Mouse (Mus musculus): Measurements from ENCODE around the gene Rdh12. TPM values are rescaled to one million over a fixed set of nuclear protein-coding genes. Genes with fewer than 3 reads are reported as not detected.

The Rdh12 gene
- polyA plus RNA-seq, 1 experiment: 0.13 TPM

DNA sequence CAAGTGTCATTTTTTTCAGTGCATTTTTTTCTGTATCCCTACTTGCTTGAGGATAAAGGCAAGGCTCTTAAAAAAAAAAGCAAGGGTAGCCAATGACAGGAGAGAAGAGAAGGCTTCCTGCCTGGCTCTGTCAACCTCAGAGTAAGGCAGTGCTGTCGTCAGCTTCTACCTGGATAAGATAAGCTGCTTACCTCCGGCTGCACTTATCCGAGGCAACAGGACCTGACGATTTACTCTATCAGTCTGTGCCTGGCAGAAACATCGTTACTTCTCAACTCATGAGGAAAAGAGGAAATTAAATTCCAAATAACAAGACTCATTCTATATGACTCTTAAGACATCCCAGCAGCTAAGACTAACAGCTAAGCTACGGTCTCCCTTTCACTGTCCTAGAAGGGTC lies 34.2 kb downstream of the Rdh12 start:
- TF ChIP-seq FLI1 (IDR thresholded peaks at IDR 0.05; ENCODE audit: low read length): no peak
- no peak for TF ChIP-seq GATA1 (IDR thresholded peaks at IDR 0.05; ENCODE audit: borderline replicate concordance, low read length)
- Histone ChIP-seq H3K4me1 (no peaks in the 10 kb centered on the region), H3K27me3 (replicated peaks) (no peaks in the 10 kb centered on the region), H3K4me3 (replicated peaks) (no peak overlapping the region), H3K9me3 (no peaks in the 10 kb centered on the region), H3K36me3 (replicated peaks; ENCODE audit: low read length) (peaks cover 96% of the 10 kb centered on the region)

DNA sequence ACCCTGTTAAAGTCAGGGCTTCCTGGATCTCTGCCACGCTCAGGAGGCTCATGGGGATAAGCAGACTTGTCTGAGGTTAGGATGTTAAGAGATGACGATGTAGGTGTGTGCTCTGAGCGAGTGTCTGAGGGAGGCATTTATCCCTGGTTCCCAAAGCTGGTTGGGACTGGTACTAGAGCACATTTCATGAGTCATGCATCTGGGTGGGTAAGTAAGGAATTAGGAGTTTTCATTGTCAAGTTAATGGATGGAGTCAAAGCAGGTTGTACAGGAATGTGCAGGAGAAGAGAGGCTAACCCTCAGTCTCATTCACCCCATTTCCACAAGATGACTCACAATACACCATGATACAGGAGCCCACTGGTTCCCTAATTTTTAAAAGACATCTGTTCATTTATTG lies 39.4 kb downstream of the Rdh12 start:
- H3K27me3 ChIP-seq (replicated peaks): no peaks in the 10 kb centered on the region
- H3K9me3 ChIP-seq: peaks cover 6% of the 10 kb centered on the region
- H3K4me3 ChIP-seq (replicated peaks): no peak overlapping the region
- peaks cover 94% of the 10 kb centered on the region for H3K36me3 ChIP-seq (replicated peaks; ENCODE audit: low read length)
- no peak for TF ChIP-seq FLI1 (IDR thresholded peaks at IDR 0.05; ENCODE audit: low read length)
- TF ChIP-seq GATA1 (IDR thresholded peaks at IDR 0.05; ENCODE audit: borderline replicate concordance, low read length): no peak
- H3K4me1 ChIP-seq: peaks cover 5% of the 10 kb centered on the region

DNA sequence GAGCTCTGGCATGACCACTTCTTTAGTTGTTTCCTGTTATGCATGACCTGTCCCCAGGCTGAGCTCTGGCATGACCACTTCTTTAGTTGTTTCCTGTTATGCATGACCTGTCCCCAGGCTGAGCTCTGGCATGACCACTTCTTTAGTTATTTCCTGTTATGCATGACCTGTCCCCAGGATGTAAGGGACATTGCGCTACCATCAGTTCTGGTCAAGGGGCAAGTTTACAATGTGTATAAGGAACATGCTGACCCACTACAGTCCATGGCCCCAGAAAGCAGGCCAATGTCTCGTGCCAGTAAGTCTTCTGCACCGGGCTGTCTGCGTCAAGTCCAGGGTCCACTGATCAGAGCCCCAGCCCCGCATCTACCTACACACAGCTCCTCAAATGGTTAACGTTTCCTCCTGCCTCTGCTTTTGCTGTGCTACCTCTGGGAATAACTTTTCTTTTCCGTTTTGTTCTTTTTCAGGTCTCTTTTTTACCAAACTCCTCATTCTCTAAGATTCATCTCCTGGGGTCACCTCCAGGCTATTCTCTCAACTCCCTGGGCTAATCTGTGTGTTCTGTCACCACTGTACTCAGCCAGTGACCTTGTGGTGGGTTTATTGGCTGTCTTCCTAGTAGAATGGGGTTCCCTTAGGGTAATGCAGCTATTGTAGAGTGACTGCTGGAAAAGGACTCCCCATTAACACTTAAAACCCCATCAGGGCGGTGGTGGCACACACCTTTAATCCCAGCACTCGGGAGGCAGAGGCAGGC lies 44.8 kb downstream of the Rdh12 start:
- Histone ChIP-seq H3K27me3 (replicated peaks) (no peaks in the 10 kb centered on the region), H3K9me3 (peaks cover 6% of the 10 kb centered on the region), H3K36me3 (replicated peaks; ENCODE audit: low read length) (peaks cover 94% of the 10 kb centered on the region), H3K4me3 (replicated peaks) (no peak overlapping the region), H3K4me1 (peaks cover 18% of the 10 kb centered on the region)
- TF ChIP-seq FLI1 (IDR thresholded peaks at IDR 0.05; ENCODE audit: low read length) (no peak), GATA1 (IDR thresholded peaks at IDR 0.05; ENCODE audit: borderline replicate concordance, low read length) (no peak)

DNA sequence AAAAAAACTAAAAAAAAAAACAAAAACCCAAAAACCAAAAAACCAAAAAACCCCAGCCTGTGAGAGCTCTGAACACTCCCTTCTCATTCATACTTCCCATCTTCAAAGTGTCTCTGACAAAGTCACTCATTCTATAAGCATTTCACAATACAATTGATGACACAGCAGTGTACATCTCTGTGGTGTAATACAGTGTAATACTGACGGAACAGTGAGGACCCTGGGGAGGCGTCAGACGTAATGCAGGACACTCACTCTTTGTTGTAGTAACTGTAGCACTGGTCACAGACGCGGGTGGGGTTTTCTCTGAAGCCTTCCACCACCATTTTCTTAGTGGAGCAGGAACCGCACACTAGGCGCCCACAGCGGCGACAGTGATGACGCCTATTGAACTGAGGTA lies 46.3 kb downstream of the Rdh12 start:
- H3K36me3 ChIP-seq (replicated peaks; ENCODE audit: low read length): peaks cover 89% of the 10 kb centered on the region
- TF ChIP-seq FLI1 (IDR thresholded peaks at IDR 0.05; ENCODE audit: low read length): no peak
- no peak for TF ChIP-seq GATA1 (IDR thresholded peaks at IDR 0.05; ENCODE audit: borderline replicate concordance, low read length)
- H3K27me3 ChIP-seq (replicated peaks): no peaks in the 10 kb centered on the region
- H3K4me3 ChIP-seq (replicated peaks): no peak overlapping the region
- peaks cover 13% of the 10 kb centered on the region for H3K4me1 ChIP-seq
- H3K9me3 ChIP-seq: peaks cover 6% of the 10 kb centered on the region

DNA sequence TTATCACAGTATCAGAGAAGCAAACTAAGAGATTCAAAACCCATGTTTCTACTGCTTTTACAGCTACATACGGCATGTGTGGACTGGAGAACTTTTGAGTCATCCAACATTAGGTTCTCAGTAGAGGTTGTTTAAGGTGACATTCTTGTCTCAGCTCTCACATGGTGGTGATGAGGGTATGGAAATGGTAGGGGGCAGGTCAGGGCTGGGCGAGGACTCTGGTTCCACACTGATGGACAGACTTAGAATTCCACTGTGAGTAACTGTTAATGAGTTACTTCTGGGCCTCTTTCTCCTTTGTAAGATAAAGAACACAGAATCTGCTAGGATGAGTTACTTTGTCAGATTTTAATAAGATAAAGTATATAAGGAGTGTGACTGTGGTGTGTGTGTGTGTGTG lies 51.4 kb downstream of the Rdh12 start:
- no peaks in the 10 kb centered on the region for H3K9me3 ChIP-seq
- H3K27me3 ChIP-seq (replicated peaks): no peaks in the 10 kb centered on the region
- H3K36me3 ChIP-seq (replicated peaks; ENCODE audit: low read length): peaks cover 92% of the 10 kb centered on the region
- no peak overlapping the region for H3K4me3 ChIP-seq (replicated peaks)
- no peaks in the 10 kb centered on the region for H3K4me1 ChIP-seq
- TF ChIP-seq FLI1 (IDR thresholded peaks at IDR 0.05; ENCODE audit: low read length) (no peak), GATA1 (IDR thresholded peaks at IDR 0.05; ENCODE audit: borderline replicate concordance, low read length) (no peak)

DNA sequence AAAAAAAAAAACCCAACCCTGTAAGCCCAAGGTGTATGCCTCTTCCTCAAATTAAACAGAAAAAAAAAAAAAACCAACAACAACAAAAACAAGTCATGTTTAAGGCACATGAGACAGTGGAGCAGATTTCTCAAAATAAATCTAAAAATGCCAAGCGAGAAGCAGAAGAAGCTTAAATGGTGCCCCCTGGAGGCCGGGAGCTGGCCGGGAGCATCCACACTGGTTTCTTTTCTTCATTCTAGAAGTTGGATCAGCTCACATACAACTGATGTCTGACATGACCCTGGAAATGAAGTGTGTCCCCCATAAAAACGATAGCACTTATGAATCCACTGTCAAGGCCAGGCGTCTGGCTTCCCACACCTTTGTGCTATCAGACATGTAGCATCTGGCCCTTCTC lies 52.3 kb downstream of the Rdh12 start:
- H3K36me3 ChIP-seq (replicated peaks; ENCODE audit: low read length): peaks cover 94% of the 10 kb centered on the region
- TF ChIP-seq GATA1 (IDR thresholded peaks at IDR 0.05; ENCODE audit: borderline replicate concordance, low read length) (no peak), FLI1 (IDR thresholded peaks at IDR 0.05; ENCODE audit: low read length) (no peak)

More for the DNA sequence above, 52.3 kb downstream of the Rdh12 start:
- Histone ChIP-seq H3K4me1 (no peaks in the 10 kb centered on the region), H3K4me3 (replicated peaks) (no peak overlapping the region), H3K9me3 (no peaks in the 10 kb centered on the region), H3K27me3 (replicated peaks) (no peaks in the 10 kb centered on the region)

Other genes with a start within 250 kb of the Rdh12 start
- gene Tmem229b, start 201.3 kb upstream of the Rdh12 start, polyA plus RNA-seq (2012; ENCODE audit: insufficient read depth, low replicate concordance): 10.9 and 11.1 TPM in 2 replicates
- 0.02 TPM in 1 of 2 replicates, not detected in the other for gene Plekhh1, start 179.8 kb upstream of the Rdh12 start, polyA plus RNA-seq (2012; ENCODE audit: insufficient read depth, low replicate concordance)
- 1.2 TPM in 1 of 2 replicates, not detected in the other for gene Pigh, start 119.3 kb upstream of the Rdh12 start, polyA plus RNA-seq (2012; ENCODE audit: insufficient read depth, low replicate concordance)
- gene Arg2, start 78.1 kb upstream of the Rdh12 start, polyA plus RNA-seq (2012; ENCODE audit: insufficient read depth, low replicate concordance): 0.43 TPM in 1 of 2 replicates, not detected in the other
- gene Vti1b, start 36.2 kb upstream of the Rdh12 start, polyA plus RNA-seq (2012; ENCODE audit: insufficient read depth, low replicate concordance): 75.9 and 102 TPM in 2 replicates
- gene Rdh11, start 16.6 kb upstream of the Rdh12 start, polyA plus RNA-seq (2012; ENCODE audit: insufficient read depth, low replicate concordance): 1.2 and 2.0 TPM in 2 replicates
- 0.65 and 2.8 TPM in 2 replicates for gene Zfyve26, start 87.4 kb downstream of the Rdh12 start, polyA plus RNA-seq (2012; ENCODE audit: insufficient read depth, low replicate concordance)
- gene Rad51b, start 88.4 kb downstream of the Rdh12 start, polyA plus RNA-seq (2012; ENCODE audit: insufficient read depth, low replicate concordance): 0.30 TPM in 1 of 2 replicates, not detected in the other